Mouse (Mus musculus): ENCODE measurements at regions not wholly inside any gene's neighbourhood (a gene's known extent, or its start where the extent isn't known, plus 50 kb on each side); places are given as distances from the start of the nearest gene placed in this dataset.

GRCm38 (mm10) chr4:124542696-124543095 is 67.9 kb downstream of the 3100002H09Rik start:
- ATAC-seq (replicated peaks; ENCODE audit: low FRiP score, low read depth): no peak
- TF ChIP-seq CTCF (IDR thresholded peaks at IDR 0.05; ENCODE audit: low read depth): no peak
- WGBS: 71% methylated on average over 5 of the region's 5 CpGs

GRCm38 (mm10) chr4:124538471-124538870 is 72.1 kb downstream of the 3100002H09Rik start:
- TF ChIP-seq CTCF (IDR thresholded peaks at IDR 0.05; ENCODE audit: low read depth): no peak

More at GRCm38 (mm10) chr4:124542696-124543095, 67.9 kb downstream of the 3100002H09Rik start:
- no peaks in the 10 kb centered on the region for H3K9me3 ChIP-seq (replicated peaks; ENCODE audit: low read length)
- no peak for DNase-seq (ENCODE audit: low spot score)
- no peaks in the 10 kb centered on the region for H3K36me3 ChIP-seq (ENCODE audit: insufficient read depth, low read length)
- no peak overlapping the region for H3K4me3 ChIP-seq (replicated peaks; ENCODE audit: low read depth, low read length)
- H3K27me3 ChIP-seq (ENCODE audit: insufficient read depth, low read length): no peaks in the 10 kb centered on the region
- H3K4me2 ChIP-seq (ENCODE audit: low read length): no peak overlapping the region
- no peak overlapping the region for H3K9ac ChIP-seq (ENCODE audit: low read depth, low read length)
- H3K27ac ChIP-seq: no peak overlapping the region
- no peaks in the 10 kb centered on the region for H3K4me1 ChIP-seq (replicated peaks; ENCODE audit: insufficient read depth, low read length)

GRCm38 (mm10) chr4:124537681-124538080 is 72.9 kb downstream of the 3100002H09Rik start:
- Histone ChIP-seq H3K4me3 (replicated peaks; ENCODE audit: low read depth, low read length) (no peak overlapping the region), H3K4me1 (replicated peaks; ENCODE audit: insufficient read depth, low read length) (no peaks in the 10 kb centered on the region), H3K27ac (no peak overlapping the region), H3K9ac (ENCODE audit: low read depth, low read length) (no peak overlapping the region), H3K36me3 (ENCODE audit: insufficient read depth, low read length) (no peaks in the 10 kb centered on the region), H3K27me3 (ENCODE audit: insufficient read depth, low read length) (no peaks in the 10 kb centered on the region), H3K4me2 (ENCODE audit: low read length) (no peak overlapping the region), H3K9me3 (replicated peaks; ENCODE audit: low read length) (no peaks in the 10 kb centered on the region)
- DNase-seq (ENCODE audit: low spot score) (no peak), ATAC-seq (replicated peaks; ENCODE audit: low FRiP score, low read depth) (no peak)
- no peak for TF ChIP-seq CTCF (IDR thresholded peaks at IDR 0.05; ENCODE audit: low read depth)
- 86% methylated on average over 5 of the region's 5 CpGs for WGBS

More at GRCm38 (mm10) chr4:124538471-124538870, 72.1 kb downstream of the 3100002H09Rik start:
- no peak overlapping the region for H3K9ac ChIP-seq (ENCODE audit: low read depth, low read length)
- no peak overlapping the region for H3K4me2 ChIP-seq (ENCODE audit: low read length)
- 91% methylated on average over 5 of the region's 5 CpGs for WGBS
- DNase-seq (ENCODE audit: low spot score): no peak
- H3K27me3 ChIP-seq (ENCODE audit: insufficient read depth, low read length): no peaks in the 10 kb centered on the region
- no peaks in the 10 kb centered on the region for H3K9me3 ChIP-seq (replicated peaks; ENCODE audit: low read length)
- H3K27ac ChIP-seq: no peak overlapping the region
- H3K36me3 ChIP-seq (ENCODE audit: insufficient read depth, low read length): no peaks in the 10 kb centered on the region
- H3K4me3 ChIP-seq (replicated peaks; ENCODE audit: low read depth, low read length): no peak overlapping the region
- no peak for ATAC-seq (replicated peaks; ENCODE audit: low FRiP score, low read depth)
- no peaks in the 10 kb centered on the region for H3K4me1 ChIP-seq (replicated peaks; ENCODE audit: insufficient read depth, low read length)

- Histone ChIP-seq H3K27me3 (ENCODE audit: insufficient read depth, low read length) (no peaks in the 10 kb centered on the region), H3K4me2 (ENCODE audit: low read length) (no peak overlapping the region), H3K9me3 (replicated peaks; ENCODE audit: low read length) (no peaks in the 10 kb centered on the region), H3K4me3 (replicated peaks; ENCODE audit: low read depth, low read length) (no peak overlapping the region), H3K9ac (ENCODE audit: low read depth, low read length) (no peak overlapping the region), H3K36me3 (ENCODE audit: insufficient read depth, low read length) (no peaks in the 10 kb centered on the region), H3K4me1 (replicated peaks; ENCODE audit: insufficient read depth, low read length) (no peaks in the 10 kb centered on the region), H3K27ac (no peak overlapping the region)
- WGBS: 44% methylated on average over 6 of the region's 6 CpGs
- no peak for ATAC-seq (replicated peaks; ENCODE audit: low FRiP score, low read depth)
- no peak for DNase-seq (ENCODE audit: low spot score)
- TF ChIP-seq CTCF (IDR thresholded peaks at IDR 0.05; ENCODE audit: low read depth): no peak
Observed at GRCm38 (mm10) chr4:124533614-124534013, 77.0 kb downstream of the 3100002H09Rik start.

- no peak overlapping the region for H3K27ac ChIP-seq
- WGBS: 62% methylated on average over 9 of the region's 9 CpGs
- ATAC-seq (replicated peaks; ENCODE audit: low FRiP score, low read depth) (no peak), DNase-seq (ENCODE audit: low spot score) (no peak)
- no peak overlapping the region for H3K4me2 ChIP-seq (ENCODE audit: low read length)
- 0 out of 2 replicates have a peak, but pooled peaks cover 4% of the 10 kb centered on the region for H3K27me3 ChIP-seq (ENCODE audit: insufficient read depth, low read length)
- H3K9ac ChIP-seq (ENCODE audit: low read depth, low read length): no peak overlapping the region
- H3K36me3 ChIP-seq (ENCODE audit: insufficient read depth, low read length): no peaks in the 10 kb centered on the region
- H3K4me3 ChIP-seq (replicated peaks; ENCODE audit: low read depth, low read length): no peak overlapping the region
- 0 out of 2 replicates have a peak, but pooled peaks cover 4% of the 10 kb centered on the region for H3K4me1 ChIP-seq (replicated peaks; ENCODE audit: insufficient read depth, low read length)
- H3K9me3 ChIP-seq (replicated peaks; ENCODE audit: low read length): no peaks in the 10 kb centered on the region
- no peak for TF ChIP-seq CTCF (IDR thresholded peaks at IDR 0.05; ENCODE audit: low read depth)
Observed at GRCm38 (mm10) chr4:124530596-124530995, 80.0 kb downstream of the 3100002H09Rik start.

GRCm38 (mm10) chr4:124526822-124527221 is 83.8 kb downstream of the 3100002H09Rik start:
- 0 out of 2 replicates have a peak, but pooled peaks cover 4% of the 10 kb centered on the region for H3K4me1 ChIP-seq (replicated peaks; ENCODE audit: insufficient read depth, low read length)
- H3K9me3 ChIP-seq (replicated peaks; ENCODE audit: low read length): no peaks in the 10 kb centered on the region
- DNase-seq (ENCODE audit: low spot score): peak; percentile 63
- H3K27me3 ChIP-seq (ENCODE audit: insufficient read depth, low read length): 0 out of 2 replicates have a peak, but pooled peaks cover 5% of the 10 kb centered on the region
- no peak for TF ChIP-seq CTCF (IDR thresholded peaks at IDR 0.05; ENCODE audit: low read depth)
- H3K4me2 ChIP-seq (ENCODE audit: low read length): 0 out of 2 replicates have a peak overlapping the region, but pooled peaks have one; percentile 3
- ATAC-seq (replicated peaks; ENCODE audit: low FRiP score, low read depth): peak; percentile 72; the same call in 1 of the 2 replicates
- WGBS: 12% methylated on average over 10 of the region's 10 CpGs
- no peak overlapping the region for H3K27ac ChIP-seq
- no peak overlapping the region for H3K4me3 ChIP-seq (replicated peaks; ENCODE audit: low read depth, low read length)
- H3K9ac ChIP-seq (ENCODE audit: low read depth, low read length): no peak overlapping the region
- no peaks in the 10 kb centered on the region for H3K36me3 ChIP-seq (ENCODE audit: insufficient read depth, low read length)

GRCm38 (mm10) chr4:124526362-124526761 is 84.2 kb downstream of the 3100002H09Rik start:
- Histone ChIP-seq H3K9me3 (replicated peaks; ENCODE audit: low read length) (no peaks in the 10 kb centered on the region), H3K4me2 (ENCODE audit: low read length) (0 out of 2 replicates have a peak overlapping the region, but pooled peaks have one; percentile 3), H3K27ac (no peak overlapping the region), H3K36me3 (ENCODE audit: insufficient read depth, low read length) (no peaks in the 10 kb centered on the region), H3K4me1 (replicated peaks; ENCODE audit: insufficient read depth, low read length) (0 out of 2 replicates have a peak, but pooled peaks cover 4% of the 10 kb centered on the region), H3K4me3 (replicated peaks; ENCODE audit: low read depth, low read length) (no peak overlapping the region), H3K27me3 (ENCODE audit: insufficient read depth, low read length) (0 out of 2 replicates have a peak, but pooled peaks cover 5% of the 10 kb centered on the region), H3K9ac (ENCODE audit: low read depth, low read length) (no peak overlapping the region)
- no peak for TF ChIP-seq CTCF (IDR thresholded peaks at IDR 0.05; ENCODE audit: low read depth)
- DNase-seq (ENCODE audit: low spot score) (peak; percentile 68), ATAC-seq (replicated peaks; ENCODE audit: low FRiP score, low read depth) (no peak)
- WGBS: 14% methylated on average over 9 of the region's 9 CpGs

Measured in kidney, postnatal 0 days (tissue).